Mouse (Mus musculus) small intestine, adult 2 months (tissue): ENCODE measurements at regions not wholly inside any gene's neighbourhood (a gene's known extent, or its start where the extent isn't known, plus 50 kb on each side); places are given as distances from the start of the nearest gene placed in this dataset.

ENCODE experiments used
- CTCF ChIP-seq: fragments of 200-500 bp; IDR thresholded peaks from 2 replicates; pipeline ENCODE4 v1.5.1; 2012; ENCODE audit warnings: low read depth, mild to moderate bottlenecking, control low read depth, inconsistent platforms, low read length, moderate library complexity, mixed read lengths; ENCODE audit not compliant: insufficient replicate concordance, insufficient read length; ENCODE audit errors: extremely low read depth
- POLR2A ChIP-seq: fragments of 200-500 bp; IDR thresholded peaks from 2 replicates; pipeline ENCODE4 v1.6.1; 2012; ENCODE audit warnings: low read depth, mild to moderate bottlenecking, control low read depth, inconsistent platforms, low read length, moderate library complexity

DNA sequence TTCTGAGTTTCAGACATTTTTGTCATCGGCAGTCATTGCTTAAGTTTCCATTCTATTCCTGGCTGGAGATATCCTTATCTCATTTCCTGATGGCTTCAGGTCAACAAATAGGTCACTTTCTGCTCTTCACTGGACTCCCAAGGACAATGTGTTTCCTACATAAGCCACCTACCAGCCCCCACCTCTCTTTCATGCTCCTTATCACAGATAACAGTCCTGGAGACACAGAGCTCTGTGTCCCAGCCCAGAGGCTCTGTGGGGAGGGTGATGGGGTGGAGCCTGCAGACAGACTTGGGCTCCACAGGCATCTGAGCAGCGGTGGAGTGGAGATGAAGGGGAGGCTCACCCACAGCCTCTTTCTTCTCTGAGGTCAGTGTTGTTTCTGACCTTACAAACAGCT, 148.8 kb upstream of the Gadl1 start:
- TF ChIP-seq CTCF (no peak), POLR2A (no peak)
